Mouse (Mus musculus) intestine, postnatal 0 days (tissue): Measurements from ENCODE around the gene Men1. TPM values are rescaled to one million over a fixed set of nuclear protein-coding genes. Genes with fewer than 3 reads are reported as not detected.

Source experiments
- ATAC-seq: fragments of 200-750 bp; cut with Nextera tagmentation; 2 replicates; pipeline ENCODE4 v1.8.0; 2017; ENCODE audit warnings: mild to moderate bottlenecking, moderate TSS enrichment, moderate library complexity
- H3K27ac ChIP-seq: fragments of 300-500 bp; sonication (generic); 2 replicates; pipeline ENCODE4 v1.5.1; 2014; ENCODE audit warnings: mild to moderate bottlenecking, low read depth, low read length, moderate library complexity
- H3K27me3 ChIP-seq: fragments of 300-500 bp; sonication (generic); replicated peaks from 2 replicates; pipeline ENCODE4 v1.6.1; 2014; ENCODE audit warnings: low read length, mixed read lengths; ENCODE audit not compliant: control insufficient read depth, insufficient read depth
- H3K36me3 ChIP-seq: fragments of 300-500 bp; sonication (generic); 2 replicates; pipeline ENCODE4 v1.6.1; 2014; ENCODE audit warnings: mild to moderate bottlenecking, moderate library complexity; ENCODE audit not compliant: control insufficient read depth, insufficient read depth
- H3K4me1 ChIP-seq: fragments of 300-500 bp; sonication (generic); replicated peaks from 2 replicates; pipeline ENCODE4 v1.6.1; 2014; ENCODE audit warnings: antibody characterized with exemption, low read length, mixed read lengths; ENCODE audit not compliant: control insufficient read depth, insufficient read depth
- H3K4me2 ChIP-seq: fragments of 300-500 bp; sonication (generic); replicated peaks from 2 replicates; pipeline ENCODE4 v1.6.1; 2014; ENCODE audit warnings: low read depth, mild to moderate bottlenecking, moderate library complexity
- H3K4me3 ChIP-seq: fragments of 300-500 bp; sonication (generic); 2 replicates; pipeline ENCODE4 v1.5.1; 2014; ENCODE audit warnings: low read depth, low read length
- H3K9ac ChIP-seq: fragments of 300-500 bp; sonication (generic); 2 replicates; pipeline ENCODE4 v1.6.1; 2014; ENCODE audit warnings: mild to moderate bottlenecking, low read depth, low read length
- H3K9me3 ChIP-seq: fragments of 300-500 bp; sonication (generic); 2 replicates; pipeline ENCODE4 v1.6.1; 2016; ENCODE audit warnings: mixed run types; ENCODE audit not compliant: control insufficient read depth
- CTCF ChIP-seq: sonication (generic); IDR thresholded peaks from 2 replicates; pipeline ENCODE4 v1.5.1; 2016; ENCODE audit warnings: low read depth, mild to moderate bottlenecking, control low read depth, antibody characterized with exemption, moderate library complexity
- WGBS: fragments of 180-500 bp; shearing (Covaris S2); extraction: QIAGEN DNeasy Blood & Tissue Kit; methylation state at CpG from one replicate; pipeline ENCODE4 v1.1.7; 2014; 5-methylcytosine and 5-hydroxymethylcytosine counted together
- polyA plus RNA-seq: library from polyadenylated mRNA; unstranded; fragments of >200 nt; fragmentation: Nextera tagmentation; extraction: Ambion mirVana; gene quantifications from 2 replicates; pipeline ENCODE4 v1.2.1, GENCODE M21; 2015

Men1 gene
- polyA plus RNA-seq, 1 experiment from 2014 or later, result 17.1 TPM

GRCm38 (mm10) chr19:6297641-6298040 is 37.1 kb upstream of the Men1 start:
- H3K4me1 ChIP-seq, result no peaks in the 10 kb centered on the region; the same call in 1 of the 2 replicates
- no peak overlapping the region for H3K9ac ChIP-seq
- ATAC-seq, result peak; percentile 55
- no peaks in the 10 kb centered on the region for H3K27me3 ChIP-seq
- no peaks in the 10 kb centered on the region for H3K9me3 ChIP-seq
- no peak overlapping the region for H3K4me2 ChIP-seq
- TF ChIP-seq CTCF, result no peak
- peaks cover 65% of the 10 kb centered on the region for H3K36me3 ChIP-seq
- H3K27ac ChIP-seq, result peak overlapping the region; percentile 46
- WGBS, result 73% methylated on average over 9 of the region's 9 CpGs
- H3K4me3 ChIP-seq, result no peak overlapping the region

GRCm38 (mm10) chr19:6299003-6299402 is 35.8 kb upstream of the Men1 start:
- Histone ChIP-seq H3K4me2 (no peak overlapping the region), H3K4me3 (no peak overlapping the region), H3K27ac (peak overlapping the region; percentile 46), H3K9me3 (no peaks in the 10 kb centered on the region), H3K27me3 (no peaks in the 10 kb centered on the region), H3K36me3 (peaks cover 60% of the 10 kb centered on the region), H3K9ac (no peak overlapping the region), H3K4me1 (no peaks in the 10 kb centered on the region; the same call in 1 of the 2 replicates)
- no peak for TF ChIP-seq CTCF
- no peak for ATAC-seq
- 72% methylated on average over 4 of the region's 4 CpGs for WGBS

GRCm38 (mm10) chr19:6299450-6300267 is 35.1 kb upstream of the Men1 start:
- H3K27ac ChIP-seq, result peak overlapping the region; percentile 52
- no peak for TF ChIP-seq CTCF
- H3K9ac ChIP-seq, result no peak overlapping the region
- peaks cover 54% of the 10 kb centered on the region for H3K36me3 ChIP-seq
- H3K4me3 ChIP-seq, result no peak overlapping the region
- no peak overlapping the region for H3K4me2 ChIP-seq
- 78% methylated on average over 7 of the region's 7 CpGs for WGBS
- ATAC-seq, result no peak
- no peaks in the 10 kb centered on the region; the same call in 1 of the 2 replicates for H3K4me1 ChIP-seq
- H3K9me3 ChIP-seq, result no peaks in the 10 kb centered on the region
- H3K27me3 ChIP-seq, result no peaks in the 10 kb centered on the region

- H3K36me3 ChIP-seq, result peaks cover 47% of the 10 kb centered on the region
- no peaks in the 10 kb centered on the region for H3K4me1 ChIP-seq
- 62% methylated on average over 7 of the region's 7 CpGs for WGBS
- no peak for ATAC-seq
- no peaks in the 10 kb centered on the region for H3K9me3 ChIP-seq
- no peak for TF ChIP-seq CTCF
- H3K4me2 ChIP-seq, result no peak overlapping the region
- no peak overlapping the region for H3K27ac ChIP-seq
- no peak overlapping the region for H3K4me3 ChIP-seq
- no peaks in the 10 kb centered on the region for H3K27me3 ChIP-seq
- no peak overlapping the region for H3K9ac ChIP-seq
Observed at GRCm38 (mm10) chr19:6300402-6300841, 34.4 kb upstream of the Men1 start.

- ATAC-seq, result no peak
- Histone ChIP-seq H3K9me3 (no peaks in the 10 kb centered on the region), H3K4me2 (no peak overlapping the region), H3K27ac (no peak overlapping the region), H3K9ac (no peak overlapping the region), H3K4me3 (no peak overlapping the region), H3K4me1 (0 out of 2 replicates have a peak, but pooled peaks cover 3% of the 10 kb centered on the region), H3K27me3 (no peaks in the 10 kb centered on the region), H3K36me3 (peaks cover 31% of the 10 kb centered on the region)
- TF ChIP-seq CTCF, result no peak
- 84% methylated on average over 5 of the region's 5 CpGs for WGBS
Observed at GRCm38 (mm10) chr19:6302114-6302513, 32.7 kb upstream of the Men1 start.

GRCm38 (mm10) chr19:6302522-6302921 is 32.3 kb upstream of the Men1 start:
- Histone ChIP-seq H3K4me2 (no peak overlapping the region), H3K9me3 (no peaks in the 10 kb centered on the region), H3K36me3 (peaks cover 27% of the 10 kb centered on the region), H3K4me3 (no peak overlapping the region), H3K27me3 (no peaks in the 10 kb centered on the region), H3K4me1 (0 out of 2 replicates have a peak, but pooled peaks cover 3% of the 10 kb centered on the region), H3K27ac (no peak overlapping the region), H3K9ac (no peak overlapping the region)
- TF ChIP-seq CTCF, result no peak
- ATAC-seq, result no peak
- WGBS, result 58% methylated on average over 4 of the region's 4 CpGs
